Mouse (Mus musculus) mesoderm, embryonic 11.5 days (tissue): Measurements from ENCODE around the gene Cilp.
"Not testable (repeated sequence)": the region's sequence is repeated elsewhere in the genome, so short reads cannot be mapped to it uniquely, and the experiment has no call there.

Experiments used
- DNase-seq: peaks from one replicate; pipeline ENCODE4 v3.0.0-alpha.2; 2012; ENCODE audit warnings: low read depth, low spot score

Gene Cilp

DNA sequence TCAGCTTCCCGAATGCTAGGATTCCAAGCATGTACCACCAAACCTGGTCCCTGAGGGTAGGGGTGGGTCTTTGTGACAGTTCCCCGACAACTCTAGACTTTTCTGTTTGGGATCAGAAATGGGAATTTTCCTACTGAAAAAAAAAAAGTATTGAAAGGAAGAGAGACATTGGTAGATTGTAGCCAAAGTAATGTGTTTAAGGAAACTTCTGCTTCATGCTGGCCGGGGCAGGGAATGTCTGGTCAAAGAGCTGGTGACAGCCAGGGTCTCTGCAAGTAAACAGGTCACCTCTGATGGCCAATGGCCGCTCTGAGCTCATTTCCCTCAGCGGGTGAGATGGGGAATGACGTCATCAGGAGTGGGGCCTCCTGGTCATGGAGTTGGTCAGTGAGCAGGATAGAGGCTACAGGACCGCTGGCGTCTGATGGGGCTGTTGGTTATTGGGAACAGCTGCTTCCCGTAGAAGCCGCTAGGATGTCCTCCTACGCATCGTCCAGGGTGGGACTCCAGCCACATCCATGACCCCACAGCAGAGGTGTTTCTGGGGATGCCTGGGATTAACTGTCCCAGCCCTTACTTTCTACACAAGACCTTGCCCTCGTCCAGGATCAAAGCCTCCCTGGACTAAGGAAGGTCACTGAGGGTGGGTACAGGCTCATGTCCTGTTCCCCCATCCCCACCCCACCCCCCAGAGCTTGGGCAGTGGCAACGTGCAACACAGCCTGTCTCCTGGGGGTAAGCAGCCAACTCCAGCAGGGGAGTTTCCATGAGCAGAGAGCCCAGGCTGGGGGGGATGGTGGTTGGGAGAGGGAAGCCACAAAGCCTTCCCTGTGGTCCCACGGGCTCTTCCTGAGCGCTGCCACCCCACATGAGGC, 17.2 kb upstream of the Cilp start:
- DNase-seq: no peak

DNA sequence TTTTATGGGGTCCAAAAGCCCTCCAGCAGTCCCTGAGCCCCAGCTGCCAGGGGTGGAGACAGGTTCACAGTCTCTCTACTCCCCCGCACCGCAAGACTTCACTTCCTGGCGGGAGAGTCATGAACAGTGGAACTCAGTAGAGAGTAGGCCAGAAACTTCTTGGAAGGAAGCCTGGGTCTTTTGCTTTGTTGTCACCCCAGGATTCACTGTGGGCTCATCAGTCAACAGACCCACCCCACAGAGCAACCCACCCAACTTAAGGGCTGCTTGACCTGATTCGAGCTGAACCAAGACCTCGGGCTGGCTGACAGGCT, 16.6 kb upstream of the Cilp start:
- DNase-seq: no peak

DNA sequence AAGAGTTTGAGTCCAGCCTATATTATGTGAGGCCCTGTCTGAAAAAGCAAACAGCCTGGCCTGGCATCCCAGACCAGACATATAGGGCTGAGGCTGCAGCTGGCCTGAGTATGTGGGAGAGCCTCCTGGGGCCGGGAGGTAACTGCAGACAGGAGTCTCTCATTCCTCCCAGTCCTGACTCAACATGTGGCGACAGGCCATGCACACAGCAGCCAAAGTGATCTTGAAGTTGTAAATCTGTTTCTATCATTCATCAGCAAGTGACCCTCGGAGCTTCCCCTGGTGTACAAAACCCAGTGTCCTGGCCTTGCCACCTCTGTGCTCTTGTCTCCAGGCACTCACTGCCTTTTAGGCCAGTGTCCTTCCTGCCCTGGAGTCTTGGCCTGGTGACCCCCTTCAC, 13.0 kb upstream of the Cilp start:
- no peak for DNase-seq

DNA sequence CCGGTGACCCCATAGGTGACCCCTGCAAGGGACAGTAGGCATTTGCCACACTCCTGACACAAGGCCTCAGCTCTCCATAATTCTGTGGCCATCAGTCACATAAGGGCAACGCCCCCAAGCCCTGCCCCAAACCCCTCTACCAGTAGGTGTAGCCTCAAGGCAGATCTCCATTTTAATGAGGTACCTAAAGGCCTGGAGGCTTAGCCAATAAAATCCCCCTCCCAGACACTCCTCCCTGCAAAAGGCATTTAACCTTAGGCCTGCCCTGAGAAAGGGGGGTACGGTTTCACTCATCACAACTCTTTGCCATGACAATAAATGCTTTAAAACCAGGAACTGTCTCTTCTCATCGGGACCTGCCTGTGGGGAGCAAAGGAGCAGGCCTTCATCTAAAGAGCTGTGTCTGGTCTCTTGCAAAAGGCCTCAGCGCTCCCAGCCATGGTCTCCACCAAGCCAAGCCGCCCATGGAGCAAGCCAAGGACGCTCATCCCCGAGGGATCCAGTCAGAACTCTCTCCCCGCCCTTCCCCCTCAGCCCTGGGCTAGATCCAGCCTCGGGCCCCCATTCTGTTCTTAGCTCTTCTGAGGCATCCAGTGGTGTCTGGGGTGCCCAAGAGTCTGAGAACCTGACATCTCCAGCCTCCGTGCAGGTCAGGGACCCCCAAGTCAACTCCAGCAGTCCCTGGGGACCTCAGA, 8.9 kb upstream of the Cilp start:
- no peak for DNase-seq

DNA sequence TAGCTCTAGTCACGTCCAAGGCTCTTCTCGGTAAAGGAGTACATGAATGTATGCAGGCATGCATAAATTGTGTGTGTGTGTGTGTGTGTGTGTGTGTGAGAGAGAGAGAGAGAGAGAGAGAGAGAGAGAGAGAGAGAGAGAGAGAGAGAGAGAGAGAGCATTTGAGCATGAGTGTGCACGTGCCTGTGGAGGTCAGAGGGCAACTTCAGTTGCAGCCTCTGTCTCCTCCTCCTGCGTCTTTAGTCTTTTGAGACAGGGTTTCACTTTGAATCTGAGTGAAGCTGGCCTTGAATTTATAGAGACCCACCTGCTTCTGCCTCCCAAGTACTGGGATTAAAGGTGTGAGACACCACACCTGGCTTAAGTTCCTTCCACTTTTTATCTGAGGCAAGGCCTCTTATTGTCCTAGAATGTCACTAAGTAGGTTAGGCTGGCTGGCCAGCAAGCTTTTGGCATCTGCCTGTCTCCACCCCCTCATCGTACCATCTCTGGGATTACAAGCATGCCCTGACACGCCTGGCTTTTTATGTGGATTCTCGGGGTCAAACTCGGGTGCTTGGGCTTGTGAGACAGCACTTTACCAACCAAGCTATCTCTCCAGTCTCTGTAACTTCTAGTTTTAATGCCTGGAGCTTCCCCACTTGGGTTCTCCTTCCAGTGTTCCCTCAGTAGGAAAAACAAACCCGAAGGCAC, 7.6 kb upstream of the Cilp start:
- DNase-seq: no peak

DNA sequence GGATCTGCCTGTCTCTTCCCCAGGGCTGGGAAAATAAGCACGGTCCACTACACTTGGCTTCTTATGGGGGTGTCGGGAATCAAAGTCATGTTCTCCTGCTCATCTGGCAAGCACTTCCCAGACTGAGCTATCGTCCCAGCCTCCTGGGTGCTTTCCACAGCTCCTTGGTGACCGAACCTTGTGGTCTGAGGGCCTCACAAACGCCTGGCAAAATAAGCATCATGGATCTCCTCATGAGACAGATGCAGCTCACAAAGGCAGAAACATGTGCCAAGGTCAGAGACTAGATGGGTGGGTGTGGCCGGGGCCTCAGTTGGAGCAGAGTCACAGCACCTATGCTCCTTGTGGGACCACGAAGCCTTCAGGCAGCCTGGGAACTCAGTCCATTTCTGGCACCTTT, 5.6 kb upstream of the Cilp start:
- DNase-seq: no peak

DNA sequence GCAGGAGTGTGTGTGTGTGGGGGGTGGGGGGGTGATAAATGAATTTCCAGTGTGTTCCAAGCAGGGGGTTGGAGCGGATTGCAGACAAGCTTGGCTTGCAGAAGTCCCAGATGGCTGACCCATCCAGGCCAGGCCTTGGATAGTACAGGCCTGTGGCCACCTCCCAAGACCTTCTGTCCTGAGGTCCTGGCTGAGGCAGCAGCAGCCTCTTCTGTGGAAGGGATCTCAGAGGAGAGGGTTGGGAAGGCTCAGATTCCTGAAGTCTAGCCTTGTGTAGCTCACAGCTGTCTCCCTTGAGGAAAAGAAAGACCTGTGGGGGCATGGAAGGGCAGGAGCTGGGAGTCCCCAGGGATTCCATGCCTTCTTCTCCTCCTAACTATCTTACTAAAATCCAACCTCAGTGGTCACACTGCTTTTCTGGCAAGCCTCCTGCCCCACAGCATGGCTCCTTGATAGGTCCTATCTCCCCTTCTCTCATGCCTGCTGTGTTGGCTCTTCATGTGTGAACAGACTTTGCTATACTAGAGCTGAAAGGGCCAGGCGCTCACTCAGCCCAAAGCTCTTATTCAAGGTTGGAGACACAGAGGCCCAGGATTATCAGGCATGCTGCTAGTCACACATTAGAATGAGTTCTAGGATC, 3.3 kb upstream of the Cilp start:
- DNase-seq: no peak

DNA sequence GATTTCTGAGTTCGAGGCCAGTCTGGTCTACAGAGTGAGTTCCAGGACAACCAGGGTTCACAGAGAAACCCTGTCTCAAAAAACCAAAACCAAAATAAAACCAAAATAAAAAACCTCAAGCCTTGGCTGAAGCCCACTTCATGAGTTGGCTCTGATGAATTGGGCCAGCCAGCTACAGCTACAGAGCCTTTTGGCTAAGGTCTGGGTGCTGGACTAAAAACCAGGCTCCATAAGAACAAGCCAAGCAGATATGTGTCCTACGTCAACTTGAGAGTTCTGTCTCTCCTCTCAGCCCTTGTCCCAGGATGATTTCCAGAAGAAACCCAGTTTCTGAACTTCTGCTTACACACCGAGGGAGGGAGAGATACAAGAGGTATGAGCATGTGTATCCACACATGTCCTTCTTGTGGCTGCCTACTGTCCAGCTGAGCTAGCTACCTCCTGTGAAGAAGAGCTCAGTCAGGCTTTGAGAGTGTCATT, 2.3 kb upstream of the Cilp start:
- DNase-seq: no peak

DNA sequence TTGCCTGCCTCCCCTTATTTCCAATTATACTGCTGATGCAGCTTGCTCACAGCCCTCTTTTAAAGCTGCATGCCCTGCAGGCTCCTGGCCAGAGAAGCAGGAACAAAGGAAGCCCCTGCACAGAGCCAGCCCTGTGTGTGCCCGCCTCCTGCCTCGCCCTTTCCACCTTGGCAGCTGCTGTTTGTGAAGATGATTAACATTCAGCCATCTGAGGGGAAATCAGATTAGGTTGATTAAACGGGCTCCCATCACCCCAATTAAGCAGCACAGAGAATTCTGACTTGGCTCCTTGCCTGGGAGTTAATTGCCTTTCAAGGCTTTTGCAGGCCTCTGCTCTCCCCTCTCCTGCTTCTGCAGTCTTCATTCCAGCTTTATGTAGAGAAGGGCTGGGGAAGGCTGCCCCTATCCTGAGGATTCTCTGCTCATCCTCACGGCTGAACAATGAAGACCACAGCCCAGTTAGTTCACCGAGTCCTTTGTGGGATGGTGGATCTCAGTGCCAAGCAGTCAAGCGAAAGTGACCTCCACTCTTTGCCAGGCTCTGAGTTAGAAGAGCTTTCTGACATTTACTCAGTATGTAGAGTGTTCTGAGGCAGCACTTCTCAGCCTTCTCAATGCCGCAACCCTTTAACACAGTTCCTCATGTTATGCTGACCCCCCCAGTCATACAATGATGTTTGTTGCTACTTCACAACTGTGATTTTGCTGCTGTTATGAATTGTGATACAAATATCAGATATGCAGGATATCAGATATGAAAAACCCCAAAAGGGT, 2.9 kb downstream of the Cilp start:
- DNase-seq: no peak

DNA sequence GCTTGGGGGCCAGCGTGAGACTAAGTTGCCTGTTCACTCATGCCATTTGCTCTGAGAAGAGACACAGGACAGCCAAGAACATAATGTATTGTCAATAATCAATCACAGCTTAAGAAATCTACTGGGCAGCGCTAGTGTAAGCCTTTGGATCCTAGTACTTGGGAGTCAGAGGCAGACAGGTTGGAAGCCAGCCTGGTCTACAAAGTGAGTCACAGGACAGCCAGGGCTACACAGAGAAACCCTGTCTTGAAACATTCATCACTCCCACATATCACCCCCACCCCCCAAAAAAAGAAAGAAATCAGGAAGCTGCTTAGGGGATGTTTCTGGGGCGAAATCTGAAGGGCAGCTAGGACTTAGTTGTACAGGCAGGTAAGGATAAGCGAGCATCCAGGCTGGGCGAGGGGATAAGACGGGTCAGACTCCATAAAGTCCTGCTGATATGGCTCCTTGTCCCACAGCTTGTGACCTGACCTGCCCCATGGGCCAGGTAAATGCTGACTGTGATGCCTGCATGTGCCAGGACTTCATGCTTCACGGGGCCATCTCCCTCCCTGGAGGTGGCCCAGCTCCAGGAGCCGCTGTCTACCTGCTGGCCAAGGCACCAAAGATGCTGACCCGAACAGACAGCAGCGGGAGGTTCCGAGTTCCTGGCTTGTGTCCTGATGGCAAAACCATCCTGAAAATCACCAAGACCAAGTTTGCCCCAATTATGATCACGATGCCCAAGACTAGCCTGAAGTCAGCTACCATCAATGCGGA, 8.2 kb downstream of the Cilp start:
- no peak for DNase-seq

DNA sequence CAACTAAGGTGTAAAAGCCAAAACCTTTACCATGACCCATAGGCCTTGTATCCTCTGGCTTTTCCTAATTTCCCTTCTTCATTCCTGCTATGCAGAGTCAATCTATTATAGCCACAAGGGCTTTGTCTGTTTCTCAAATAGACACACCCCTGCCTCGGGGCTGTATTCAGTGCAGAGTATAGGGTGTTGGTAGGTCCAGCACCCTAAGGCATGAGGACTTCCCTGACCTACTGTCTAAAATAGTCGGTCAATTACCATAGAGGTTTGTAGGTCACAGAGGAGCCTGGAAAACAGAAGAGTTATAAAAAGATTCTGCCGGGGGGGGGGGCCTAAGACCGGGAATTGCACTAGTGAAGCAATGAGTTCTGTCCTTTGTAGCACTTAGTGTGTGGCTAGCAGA, 8.9 kb downstream of the Cilp start:
- no peak for DNase-seq

DNA sequence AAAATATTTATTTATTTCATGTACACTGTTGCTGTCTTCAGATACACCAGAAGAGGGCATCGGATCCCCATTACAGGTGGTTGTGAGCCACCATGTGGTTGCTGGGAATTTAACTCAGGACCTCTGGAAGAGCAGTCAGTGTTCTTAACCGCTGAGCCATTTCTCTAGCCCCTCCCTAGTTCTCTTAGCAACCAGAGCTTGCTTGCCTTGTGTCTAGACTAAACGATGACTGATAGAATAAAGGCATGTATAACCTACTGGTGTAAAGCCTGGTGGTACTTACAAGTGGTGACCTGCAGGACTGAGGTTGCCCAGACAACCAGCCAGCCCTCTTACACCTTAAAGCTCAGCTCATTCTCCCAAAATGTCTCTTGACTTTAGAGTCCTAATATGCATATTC, 9.9 kb downstream of the Cilp start:
- DNase-seq: not testable (repeated sequence)

DNA sequence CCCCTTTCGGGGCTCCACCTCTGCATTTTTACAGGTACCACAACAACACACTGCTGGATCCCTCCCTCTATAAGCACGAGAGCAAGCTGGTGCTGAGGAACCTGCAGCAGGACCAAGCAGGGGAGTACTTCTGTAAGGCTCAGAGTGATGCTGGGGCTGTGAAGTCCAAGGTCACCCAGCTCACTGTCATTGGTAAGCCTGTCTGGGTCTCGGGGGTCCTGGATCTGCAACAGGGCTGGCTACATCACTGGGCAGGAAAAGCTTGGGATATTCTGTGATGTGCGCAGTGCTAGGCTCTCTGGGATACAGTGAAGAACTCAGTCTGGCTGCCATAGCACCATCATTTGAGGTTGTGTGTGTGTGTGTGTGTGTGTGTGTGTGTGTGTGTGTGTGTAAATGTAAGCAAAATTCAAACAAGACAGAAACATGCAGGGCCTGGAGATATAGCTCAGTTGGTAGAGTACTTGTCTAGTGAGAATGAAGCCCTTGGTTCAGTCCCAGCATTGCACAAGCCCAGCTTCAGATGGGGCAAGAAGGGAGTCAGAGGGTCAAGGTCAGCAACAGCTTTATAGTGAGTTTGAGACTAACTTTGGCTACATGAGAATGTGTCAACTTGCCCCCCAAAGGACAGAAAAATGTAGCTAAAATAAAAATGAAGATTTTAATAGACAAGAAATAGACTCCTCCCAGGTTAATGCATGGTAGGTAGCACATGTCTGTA, 11.0 kb downstream of the Cilp start:
- no peak for DNase-seq

DNA sequence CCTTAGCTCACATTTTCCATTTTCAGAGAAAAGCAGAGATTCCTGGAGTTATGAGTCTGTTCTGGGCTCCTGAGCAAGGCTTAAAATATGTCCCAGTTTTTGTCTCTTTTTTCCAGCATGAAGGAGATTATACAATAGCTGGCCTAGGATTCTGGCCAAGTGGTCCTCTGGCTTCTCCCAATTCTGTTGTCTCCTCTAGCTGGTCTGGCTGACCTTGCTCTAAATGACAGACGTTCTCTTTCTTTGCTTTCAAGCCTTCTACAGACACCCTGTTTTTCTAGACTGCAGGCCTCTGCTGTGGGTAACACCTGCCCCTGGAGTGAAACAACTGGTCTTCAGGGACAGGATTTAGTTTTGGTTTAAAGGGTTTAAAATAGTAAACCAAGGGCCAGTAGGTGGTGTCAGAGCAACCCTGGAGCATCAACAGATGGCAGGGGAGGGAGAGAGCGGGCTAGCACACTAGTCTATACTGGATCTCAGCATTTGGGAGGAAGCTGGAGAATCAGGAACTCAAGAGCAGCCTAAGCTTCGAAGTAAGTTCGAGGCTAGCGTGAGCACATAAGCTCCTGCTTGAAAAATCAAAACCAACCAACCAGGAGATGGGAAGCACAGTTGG, 16.7 kb downstream of the Cilp start:
- DNase-seq: no peak

DNA sequence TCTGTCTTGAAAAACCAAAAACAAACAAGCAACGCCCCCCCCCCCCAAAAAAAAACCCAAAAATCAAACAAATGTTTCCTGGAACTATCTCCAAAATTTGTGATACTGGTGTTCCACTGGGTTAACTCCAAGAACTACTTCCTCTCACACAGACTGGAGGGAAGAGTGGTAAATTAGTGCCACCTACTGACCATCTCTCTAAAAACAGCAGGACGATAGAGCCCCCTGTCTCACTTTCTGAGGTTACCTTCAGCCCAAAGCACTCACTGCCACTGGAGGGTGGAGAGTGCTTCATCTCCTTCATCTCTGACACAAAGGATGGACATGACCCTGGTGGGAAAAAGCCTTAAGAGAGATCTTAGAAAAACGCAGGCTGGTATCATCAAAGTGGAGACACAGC, 18.3 kb downstream of the Cilp start:
- DNase-seq: peak; percentile 44

DNA sequence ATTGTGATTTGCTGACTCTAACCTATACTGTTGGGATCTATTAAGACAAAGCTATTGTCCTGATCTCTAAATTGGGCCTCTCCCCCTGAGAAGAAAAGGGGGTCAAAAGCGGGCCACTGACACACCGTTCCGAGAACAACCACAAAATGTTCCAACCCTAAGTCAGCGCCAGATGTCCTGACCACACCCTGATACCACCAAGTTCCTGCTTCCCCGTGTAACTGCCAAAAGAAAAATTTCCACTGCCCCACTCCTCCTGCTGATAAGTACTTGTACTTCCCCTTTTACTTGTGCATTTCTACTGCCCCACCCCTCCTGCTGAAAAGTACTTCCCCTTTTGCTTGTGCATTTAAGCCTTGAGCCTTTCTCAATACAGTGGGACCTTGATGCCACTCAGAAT, 23.3 kb downstream of the Cilp start:
- DNase-seq: not testable (repeated sequence)

DNA sequence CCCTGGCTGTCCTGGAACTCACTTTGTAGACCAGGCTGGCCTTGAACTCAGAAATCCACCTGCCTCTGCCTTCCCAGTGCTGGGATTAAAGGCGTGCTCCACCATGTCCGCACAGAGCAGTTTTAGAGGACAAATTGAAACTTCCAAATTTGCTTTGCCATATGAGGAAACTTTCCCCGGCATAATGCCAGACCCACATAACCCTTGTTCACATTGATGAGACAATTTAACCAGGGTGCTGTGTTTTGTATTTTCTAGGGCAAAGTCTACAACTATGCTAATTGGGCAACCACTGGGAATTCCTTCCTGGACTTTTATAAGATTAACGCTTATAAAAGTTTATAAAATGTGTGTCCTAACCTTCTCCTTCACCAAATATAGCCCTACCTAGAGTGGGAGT, 25.0 kb downstream of the Cilp start:
- no peak for DNase-seq

DNA sequence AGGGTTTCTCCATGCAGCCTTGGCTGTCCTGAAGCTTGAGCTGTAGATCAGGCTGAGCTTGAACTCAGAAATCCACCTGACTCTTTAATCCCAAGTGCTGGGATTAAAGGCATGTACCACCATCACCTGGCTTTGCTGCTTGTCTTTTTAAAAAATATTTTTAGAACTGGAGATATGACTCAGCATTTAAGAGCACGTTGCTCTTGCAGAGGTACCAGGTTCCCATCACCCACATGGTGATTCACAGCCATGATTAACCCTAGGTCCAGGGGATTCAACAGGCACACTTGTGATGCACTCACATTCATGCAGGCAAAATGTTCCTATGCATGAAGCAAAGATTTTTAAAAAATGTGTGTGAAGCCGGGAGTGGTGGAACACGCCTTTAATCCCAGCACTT, 27.4 kb downstream of the Cilp start:
- no peak for DNase-seq

DNA sequence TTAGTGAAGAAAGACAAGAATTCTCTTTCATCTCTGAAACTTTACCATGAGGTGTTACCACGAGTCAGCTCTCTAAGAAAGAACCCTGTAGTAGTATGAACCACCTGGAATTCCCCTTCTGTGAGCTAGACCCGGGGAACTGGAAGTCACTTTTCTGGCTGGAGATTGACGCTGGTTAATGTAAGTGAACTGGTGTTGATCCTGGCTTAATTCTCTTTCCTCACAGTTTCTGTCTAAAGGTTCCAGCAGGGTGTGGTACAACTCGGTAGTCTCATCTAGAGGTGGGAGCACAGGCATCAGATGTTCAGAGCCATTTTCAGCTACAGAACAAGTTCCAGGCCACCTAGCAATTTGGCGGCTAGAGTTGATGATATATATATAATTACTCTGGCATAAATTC, 28.1 kb downstream of the Cilp start:
- DNase-seq: no peak

DNA sequence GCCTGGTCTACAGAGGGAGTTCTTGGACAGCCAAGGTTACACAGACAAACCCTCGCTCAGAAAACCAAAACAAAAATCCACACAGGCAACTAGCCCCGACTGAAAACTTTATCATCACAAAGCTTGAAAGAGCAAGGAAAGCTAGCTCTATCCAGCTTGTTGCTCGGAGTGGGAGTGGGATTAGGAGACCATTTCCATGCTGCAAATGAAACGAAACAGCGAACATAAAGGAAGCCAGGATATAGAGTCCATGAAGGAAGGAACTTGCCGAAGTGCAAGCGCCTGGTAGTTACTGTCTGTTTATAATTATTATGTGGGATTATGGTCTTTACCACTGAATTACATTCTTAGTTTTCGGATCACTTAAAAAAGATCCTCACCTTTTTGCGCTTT, 28.6 kb downstream of the Cilp start:
- no peak for DNase-seq
